Mouse (Mus musculus) heart, embryonic 12.5 days (tissue): ENCODE measurements around the gene Zfp68. TPM values are rescaled to one million over a fixed set of nuclear protein-coding genes. Genes with fewer than 3 reads are reported as not detected.
"Not testable (repeated sequence)": the region's sequence is repeated elsewhere in the genome, so short reads cannot be mapped to it uniquely, and the experiment has no call there.

ENCODE experiments used
- ATAC-seq: fragments of 200-750 bp; cut with Nextera tagmentation; 2 replicates; pipeline ENCODE4 v1.8.0; 2017; ENCODE audit warnings: moderate TSS enrichment, moderate library complexity; ENCODE audit not compliant: insufficient number of reproducible peaks, low FRiP score
- H3K27ac ChIP-seq: fragments of 300-500 bp; sonication (generic); 2 replicates; pipeline ENCODE4 v1.5.1; 2016; ENCODE audit warnings: mild to moderate bottlenecking, moderate library complexity; ENCODE audit not compliant: poor library complexity, severe bottlenecking
- H3K27me3 ChIP-seq: fragments of 300-500 bp; sonication (generic); replicated peaks from 2 replicates; pipeline ENCODE4 v1.6.1; 2016; ENCODE audit warnings: mild to moderate bottlenecking, moderate library complexity
- H3K36me3 ChIP-seq: fragments of 300-500 bp; sonication (generic); 2 replicates; pipeline ENCODE4 v1.6.1; 2016; ENCODE audit warnings: mild to moderate bottlenecking, moderate library complexity
- H3K4me1 ChIP-seq: fragments of 300-500 bp; sonication (generic); replicated peaks from 2 replicates; pipeline ENCODE4 v1.6.1; 2016; ENCODE audit warnings: mild to moderate bottlenecking
- H3K4me2 ChIP-seq: fragments of 300-500 bp; sonication (generic); 2 replicates; pipeline ENCODE4 v1.6.1; 2016; ENCODE audit warnings: mild to moderate bottlenecking, moderate library complexity
- H3K4me3 ChIP-seq: fragments of 300-500 bp; sonication (generic); 2 replicates; pipeline ENCODE4 v1.5.1; 2016; ENCODE audit warnings: mild to moderate bottlenecking
- H3K9ac ChIP-seq: fragments of 300-500 bp; sonication (generic); 2 replicates; pipeline ENCODE4 v1.6.1; 2016; ENCODE audit warnings: mild to moderate bottlenecking, moderate library complexity
- H3K9me3 ChIP-seq: fragments of 300-500 bp; sonication (generic); replicated peaks from 2 replicates; pipeline ENCODE4 v1.6.1; 2016; ENCODE audit warnings: mild to moderate bottlenecking, moderate library complexity
- WGBS: fragments of 180-500 bp; shearing (Covaris S2); methylation state at CpG from one replicate; pipeline ENCODE4 v1.1.7; 2016; 5-methylcytosine and 5-hydroxymethylcytosine counted together
- microRNA-seq: library from miRNA; unstranded; fragments of <30 nt; microRNA quantifications from one replicate; pipeline ENCODE4, GENCODE M21; 2017
- polyA plus RNA-seq: library from polyadenylated mRNA; unstranded; fragments of >200 nt; fragmentation: Nextera tagmentation; extraction: Ambion mirVana; gene quantifications from 2 replicates; pipeline ENCODE4 v1.2.1, GENCODE M21; 2016

The Zfp68 gene
- polyA plus RNA-seq, 1 experiment from 2014 or later, result 42.2 TPM

DNA sequence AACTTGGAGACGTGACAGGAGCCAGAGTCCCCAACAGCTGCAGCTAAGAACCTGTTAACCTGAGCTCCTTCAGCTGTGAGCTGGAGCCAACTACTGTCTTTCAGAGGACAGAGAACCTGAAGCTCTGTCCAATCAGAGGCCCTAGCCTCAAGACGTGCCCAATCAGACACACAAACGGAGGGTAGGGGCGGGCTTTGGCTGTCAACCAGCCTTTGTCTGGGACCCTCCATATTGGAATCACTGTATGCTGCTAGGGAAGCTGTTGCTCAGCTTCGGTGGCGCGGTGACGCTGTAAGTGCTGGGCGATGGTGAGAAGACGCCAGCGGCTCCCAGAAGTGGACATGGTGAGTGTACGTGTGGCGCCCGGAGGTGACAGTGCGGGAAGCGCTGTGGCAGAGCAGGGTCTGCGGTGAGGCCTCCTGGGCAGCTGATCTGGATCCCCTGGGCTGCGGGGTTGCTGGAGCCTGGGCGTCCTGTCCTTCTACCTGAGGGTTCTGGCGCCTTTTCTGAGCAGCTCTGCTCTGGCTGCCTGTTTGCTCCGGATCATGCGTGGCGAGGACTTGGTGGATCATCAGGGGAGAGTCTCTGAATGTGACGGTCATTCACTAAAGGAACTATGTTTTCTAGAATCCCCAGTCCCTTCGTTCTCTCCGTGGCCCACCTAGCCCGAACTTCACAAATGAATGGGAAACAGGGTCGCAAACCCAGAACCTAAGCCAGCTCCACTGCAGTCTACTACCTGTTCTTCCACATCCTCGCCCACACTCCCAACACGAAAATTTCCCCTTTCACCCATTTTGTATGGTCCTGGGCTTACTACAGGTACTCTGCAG is 3.3 kb upstream of the Zfp68 start, which contains the start of gene A430033K04Rik:
Gene A430033K04Rik, plus strand, starts transcription at position 215 of the 833 bp plus-strand sequence.
- peak within 1 kb of the TSS; percentile 78 for H3K4me3 ChIP-seq
- peak within 1 kb of the TSS; percentile 88 for H3K27ac ChIP-seq
- H3K36me3 ChIP-seq, result peaks cover 5% of the 10 kb centered on the region
- peak within 1 kb of the TSS; percentile 88 for H3K4me2 ChIP-seq
- peaks cover 15% of the 10 kb centered on the region for H3K4me1 ChIP-seq
- peak within 1 kb of the TSS; percentile 91 for H3K9ac ChIP-seq
- no peaks in the 10 kb centered on the region for H3K9me3 ChIP-seq
- H3K27me3 ChIP-seq, result no peaks in the 10 kb centered on the region
- peak; percentile 94 for ATAC-seq
- WGBS, result 1% methylated on average over 30 of the region's 30 CpGs

DNA sequence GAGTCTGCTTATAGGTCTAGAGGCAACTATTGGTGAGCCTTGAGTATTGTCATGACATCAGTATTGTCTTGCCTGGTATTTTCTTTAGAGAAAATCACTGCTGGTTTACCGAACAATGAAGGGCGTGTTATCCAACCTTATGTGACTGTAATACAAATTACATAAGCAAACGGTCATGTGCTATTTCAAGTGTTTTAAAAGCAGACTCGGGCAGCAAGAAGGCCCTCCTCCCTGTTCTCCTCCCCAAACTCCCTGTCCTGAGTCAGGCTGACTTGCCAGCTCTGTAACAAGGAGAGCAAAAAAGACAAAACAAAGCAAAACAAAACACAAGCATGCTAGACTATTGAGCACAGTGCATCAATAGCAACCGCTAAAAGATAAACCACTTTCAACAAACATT is 1.3 kb upstream of the Zfp68 start:
- no peak overlapping the region for H3K27ac ChIP-seq
- H3K4me1 ChIP-seq, result peaks cover 15% of the 10 kb centered on the region
- H3K4me2 ChIP-seq, result no peak overlapping the region

DNA sequence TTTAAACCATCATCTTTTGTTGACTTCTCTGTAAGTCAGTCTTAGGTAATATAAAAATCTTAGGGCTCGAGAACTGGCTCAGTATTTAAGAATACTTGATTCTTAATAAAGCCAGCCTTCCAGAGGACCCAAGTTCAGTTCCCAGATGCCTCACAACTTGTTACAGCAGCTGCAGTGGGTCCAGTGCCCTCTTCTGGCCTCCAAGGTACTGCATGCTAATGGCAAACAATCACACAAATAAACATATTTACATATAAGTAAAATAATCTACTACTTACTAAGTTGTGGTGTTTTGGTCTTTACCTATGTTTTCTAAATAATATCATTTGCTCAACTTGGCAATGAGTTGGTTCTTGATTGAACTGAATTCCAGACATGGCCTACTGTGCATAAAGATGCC is 1.2 kb downstream of the Zfp68 start:
- Histone ChIP-seq H3K36me3 (peaks cover 49% of the 10 kb centered on the region), H3K9ac (no peak overlapping the region), H3K9me3 (peaks cover 28% of the 10 kb centered on the region), H3K4me2 (peak overlapping the region; percentile 17; the same call in 1 of the 2 replicates), H3K4me1 (0 out of 2 replicates have a peak, but pooled peaks cover 4% of the 10 kb centered on the region), H3K27ac (no peak overlapping the region), H3K4me3 (peak overlapping the region; percentile 20; the same call in 1 of the 2 replicates), H3K27me3 (no peaks in the 10 kb centered on the region)
- 90% methylated on average over 1 of the region's 1 CpGs for WGBS
- ATAC-seq, result no peak

More for the DNA sequence above, 1.3 kb upstream of the Zfp68 start:
- H3K9ac ChIP-seq, result no peak overlapping the region
- 80% methylated on average over 5 of the region's 5 CpGs for WGBS
- H3K27me3 ChIP-seq, result no peaks in the 10 kb centered on the region
- no peak overlapping the region for H3K4me3 ChIP-seq
- no peak for ATAC-seq
- peaks cover 11% of the 10 kb centered on the region for H3K9me3 ChIP-seq
- H3K36me3 ChIP-seq, result peaks cover 25% of the 10 kb centered on the region

DNA sequence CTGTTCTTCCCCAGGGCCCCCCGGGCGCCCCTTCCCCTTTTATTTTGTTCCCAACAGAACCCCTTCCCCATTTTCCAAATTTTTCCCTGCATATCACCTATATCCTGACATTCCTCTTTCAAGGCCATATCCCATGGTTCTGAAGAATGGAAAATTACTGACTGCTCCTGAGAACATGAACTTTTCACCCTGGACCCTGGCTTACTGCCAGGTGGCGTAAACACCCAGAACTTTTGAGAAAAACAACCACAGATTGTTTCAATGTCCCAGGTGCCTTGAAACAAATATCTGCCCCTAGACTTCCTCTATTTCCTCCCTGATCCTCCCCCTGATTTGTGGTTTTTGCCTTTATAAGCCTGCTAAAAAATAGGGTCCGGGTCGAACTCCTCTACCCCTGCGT is 32.2 kb downstream of the Zfp68 start:
- no peaks in the 10 kb centered on the region for H3K27me3 ChIP-seq
- ATAC-seq, result no peak
- H3K36me3 ChIP-seq, result no peaks in the 10 kb centered on the region
- H3K4me2 ChIP-seq, result no peak overlapping the region
- WGBS, result 90% methylated on average over 6 of the region's 6 CpGs
- H3K4me3 ChIP-seq, result no peak overlapping the region
- peaks cover 20% of the 10 kb centered on the region for H3K9me3 ChIP-seq
- H3K27ac ChIP-seq, result no peak overlapping the region
- H3K4me1 ChIP-seq, result no peaks in the 10 kb centered on the region
- no peak overlapping the region for H3K9ac ChIP-seq

DNA sequence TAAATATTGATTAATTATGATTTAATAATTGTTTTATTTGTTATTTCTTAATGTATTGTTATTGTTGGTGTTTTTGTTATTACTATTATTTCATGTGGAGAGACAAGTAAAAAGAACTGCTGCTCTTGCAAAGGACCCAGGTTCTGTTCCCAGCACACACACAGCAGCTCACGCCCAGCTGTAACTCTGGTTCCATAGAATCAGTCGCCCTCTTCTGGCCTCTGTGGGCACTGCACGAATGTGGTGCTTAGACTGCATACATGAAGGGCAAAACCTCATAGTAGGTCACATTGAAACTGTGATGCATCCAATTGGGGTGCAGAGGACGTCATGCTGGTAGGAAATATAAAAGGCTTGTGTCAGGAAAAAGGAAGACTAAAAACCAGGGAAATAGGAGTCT is 47.9 kb downstream of the Zfp68 start:
- peaks cover 8% of the 10 kb centered on the region for H3K9me3 ChIP-seq
- no peak overlapping the region for H3K4me2 ChIP-seq

DNA sequence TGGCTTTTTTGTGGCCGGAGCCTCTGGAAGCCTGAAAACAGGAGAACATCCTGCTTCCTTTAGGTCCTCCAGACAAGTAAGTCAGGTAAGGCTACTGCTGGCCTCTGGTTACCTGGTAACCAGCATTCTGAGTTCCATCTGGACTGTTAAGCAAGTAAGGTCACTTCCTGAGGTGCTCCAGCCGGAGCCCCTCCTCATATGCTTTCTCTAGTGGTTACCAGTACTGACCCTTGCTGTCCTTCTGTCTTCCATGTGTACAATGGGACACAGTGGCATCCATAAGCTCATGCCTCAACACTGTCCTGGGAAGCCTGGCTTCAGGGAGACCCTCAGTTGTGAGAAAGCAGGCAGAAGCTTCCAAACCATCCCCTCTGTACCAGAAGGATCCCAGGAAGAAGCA is 54.9 kb downstream of the Zfp68 start, which contains the start of gene 1700123K08Rik:
Gene 1700123K08Rik, minus strand, starts transcription at position 101 of the 400 bp plus-strand sequence.
- ATAC-seq, H3K36me3 ChIP-seq, H3K4me2 ChIP-seq, H3K27me3 ChIP-seq, H3K9ac ChIP-seq, H3K27ac ChIP-seq, H3K9me3 ChIP-seq, H3K4me1 ChIP-seq, H3K4me3 ChIP-seq: not testable (repeated sequence)
- WGBS, result 75% methylated on average over 2 of the region's 2 CpGs

More for the DNA sequence above, 47.9 kb downstream of the Zfp68 start:
- H3K9ac ChIP-seq, result no peak overlapping the region
- no peak overlapping the region for H3K4me3 ChIP-seq
- H3K27me3 ChIP-seq, result no peaks in the 10 kb centered on the region
- H3K36me3 ChIP-seq, result no peaks in the 10 kb centered on the region
- H3K4me1 ChIP-seq, result no peaks in the 10 kb centered on the region
- H3K27ac ChIP-seq, result no peak overlapping the region
- no peak for ATAC-seq
- WGBS, result 54% methylated on average over 4 of the region's 4 CpGs

Small RNAs within 50 kb of the gene (microRNA-seq; reads per million reads assigned to microRNA genes)
- gene Gm24082, result not detected

Other genes with a start within 250 kb of the Zfp68 start
- 21.7 and 23.0 TPM in 2 replicates for gene Zfp157, start 178.3 kb downstream of the Zfp68 start, polyA plus RNA-seq
- gene 1700123K08Rik, start 55.0 kb downstream of the Zfp68 start, polyA plus RNA-seq, result not detected in 2 replicates
- gene A430033K04Rik, start 3.1 kb upstream of the Zfp68 start, polyA plus RNA-seq, result 7.3 and 8.5 TPM in 2 replicates
- 6.0 and 6.2 TPM in 2 replicates for gene Fam20c, start 134.8 kb upstream of the Zfp68 start, polyA plus RNA-seq
- gene Gm5294, start 200.3 kb upstream of the Zfp68 start, polyA plus RNA-seq, result not detected in 2 replicates